Mouse (Mus musculus) forebrain, embryonic 13.5 days (tissue): ENCODE results near the gene Gm10447. TPM values are rescaled to one million over a fixed set of nuclear protein-coding genes. Genes with fewer than 3 reads are reported as not detected.

Experiments used
- ATAC-seq: fragments of 200-750 bp; cut with Nextera tagmentation; 2 replicates; pipeline ENCODE4 v1.8.0; 2017
- H3K27ac ChIP-seq: fragments of 300-500 bp; sonication (generic); 2 replicates; pipeline ENCODE4 v1.5.1; 2015; ENCODE audit warnings: inconsistent platforms, mild to moderate bottlenecking, moderate library complexity
- H3K27me3 ChIP-seq: fragments of 300-500 bp; sonication (generic); 2 replicates; pipeline ENCODE4 v1.6.1; 2015; ENCODE audit warnings: mild to moderate bottlenecking, inconsistent platforms
- H3K36me3 ChIP-seq: fragments of 300-500 bp; sonication (generic); 2 replicates; pipeline ENCODE4 v1.6.1; 2015; ENCODE audit warnings: mild to moderate bottlenecking, inconsistent platforms; ENCODE audit not compliant: poor library complexity, severe bottlenecking
- H3K4me1 ChIP-seq: fragments of 300-500 bp; sonication (generic); 2 replicates; pipeline ENCODE4 v1.6.1; 2015; ENCODE audit warnings: inconsistent platforms
- H3K4me2 ChIP-seq: fragments of 300-500 bp; sonication (generic); 2 replicates; pipeline ENCODE4 v1.6.1; 2015; ENCODE audit warnings: inconsistent platforms, mild to moderate bottlenecking, moderate library complexity
- H3K4me3 ChIP-seq: fragments of 300-500 bp; sonication (generic); 2 replicates; pipeline ENCODE4 v1.5.1; 2015; ENCODE audit warnings: mild to moderate bottlenecking, inconsistent platforms
- H3K9ac ChIP-seq: fragments of 300-500 bp; sonication (generic); 2 replicates; pipeline ENCODE4 v1.6.1; 2015; ENCODE audit warnings: mild to moderate bottlenecking, inconsistent platforms
- H3K9me3 ChIP-seq: fragments of 300-500 bp; sonication (generic); replicated peaks from 2 replicates; pipeline ENCODE4 v1.6.1; 2016; ENCODE audit warnings: inconsistent platforms
- WGBS: fragments of 180-500 bp; shearing (Covaris S2); methylation state at CpG from one replicate; pipeline ENCODE4 v1.1.7; 2015; 5-methylcytosine and 5-hydroxymethylcytosine counted together
- polyA plus RNA-seq: library from polyadenylated mRNA; unstranded; fragments of >200 nt; fragmentation: Nextera tagmentation; extraction: Ambion mirVana; gene quantifications from 2 replicates; pipeline ENCODE4 v1.2.1, GENCODE M21; 2015

The Gm10447 gene
- polyA plus RNA-seq, 1 experiment from 2014 or later: not detected

DNA sequence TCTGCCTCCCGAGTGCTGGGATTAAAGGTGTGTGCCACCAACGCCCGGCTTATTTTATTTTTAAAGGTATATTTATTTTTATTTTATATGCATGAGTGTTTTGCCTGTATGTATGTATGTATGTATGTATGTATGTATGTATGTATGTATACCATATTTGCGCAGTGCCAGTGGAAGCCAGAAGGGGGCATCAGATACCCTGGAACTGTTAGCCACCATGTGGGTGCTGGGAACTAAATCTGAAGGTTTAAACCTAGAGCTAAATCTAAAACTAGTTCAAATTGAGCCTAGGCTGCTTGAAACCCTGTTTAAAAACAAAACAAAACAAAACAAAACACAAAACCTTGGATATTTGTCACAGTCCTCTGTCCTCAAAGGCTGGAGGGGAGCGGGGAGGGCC lies 32.1 kb upstream of the Gm10447 start:
- peaks cover 24% of the 10 kb centered on the region for H3K27me3 ChIP-seq
- no peak overlapping the region for H3K4me3 ChIP-seq
- ATAC-seq: no peak
- no peaks in the 10 kb centered on the region for H3K36me3 ChIP-seq
- 90% methylated on average over 5 of the region's 5 CpGs for WGBS
- no peaks in the 10 kb centered on the region for H3K9me3 ChIP-seq
- H3K4me2 ChIP-seq: no peak overlapping the region
- H3K4me1 ChIP-seq: peaks cover 29% of the 10 kb centered on the region
- no peak overlapping the region for H3K9ac ChIP-seq
- H3K27ac ChIP-seq: no peak overlapping the region

DNA sequence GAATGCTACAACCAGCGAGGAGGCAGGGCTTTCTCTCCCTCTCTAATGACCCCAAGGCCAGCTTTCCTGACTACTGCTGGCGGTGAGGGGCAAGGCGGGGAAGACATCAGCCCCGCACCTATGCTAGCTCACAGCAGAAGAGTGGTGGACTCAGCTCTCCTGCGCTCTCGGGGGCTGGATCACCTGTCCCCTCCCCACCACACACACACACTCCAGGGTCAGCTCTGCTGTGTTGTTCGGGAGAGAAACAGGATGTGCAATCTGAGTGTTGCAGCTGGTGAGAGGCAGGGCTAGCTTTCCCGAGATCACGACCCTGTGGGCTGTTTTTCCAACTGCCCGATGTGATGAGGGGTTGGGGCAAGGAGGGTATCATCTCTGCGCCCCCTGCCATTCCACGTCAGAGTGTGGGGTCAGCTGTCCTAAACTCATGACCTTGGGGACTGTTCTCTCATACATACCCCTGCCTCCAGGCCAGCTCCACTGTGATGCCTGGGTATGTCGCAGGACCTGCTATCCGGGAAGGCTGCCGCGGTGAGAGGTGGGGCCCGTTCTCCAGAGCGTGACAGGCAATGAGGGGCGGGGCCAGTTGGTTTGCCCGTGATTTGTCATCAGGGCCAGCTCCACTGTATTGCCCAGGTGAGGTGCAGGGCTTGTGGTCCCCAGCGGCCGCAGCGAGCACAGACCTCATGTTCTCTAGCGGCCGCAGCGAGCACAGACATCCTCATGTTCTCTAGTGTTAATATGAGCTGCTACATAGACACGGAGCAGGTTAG lies 30.1 kb upstream of the Gm10447 start:
- Histone ChIP-seq H3K9me3 (no peaks in the 10 kb centered on the region), H3K4me1 (peaks cover 12% of the 10 kb centered on the region), H3K9ac (no peak overlapping the region), H3K4me3 (peak overlapping the region; percentile 7; the same call in 1 of the 2 replicates), H3K4me2 (peak overlapping the region; percentile 52), H3K27ac (no peak overlapping the region), H3K27me3 (peaks cover 28% of the 10 kb centered on the region), H3K36me3 (no peaks in the 10 kb centered on the region)
- WGBS: 18% methylated on average over 27 of the region's 27 CpGs
- no peak for ATAC-seq

DNA sequence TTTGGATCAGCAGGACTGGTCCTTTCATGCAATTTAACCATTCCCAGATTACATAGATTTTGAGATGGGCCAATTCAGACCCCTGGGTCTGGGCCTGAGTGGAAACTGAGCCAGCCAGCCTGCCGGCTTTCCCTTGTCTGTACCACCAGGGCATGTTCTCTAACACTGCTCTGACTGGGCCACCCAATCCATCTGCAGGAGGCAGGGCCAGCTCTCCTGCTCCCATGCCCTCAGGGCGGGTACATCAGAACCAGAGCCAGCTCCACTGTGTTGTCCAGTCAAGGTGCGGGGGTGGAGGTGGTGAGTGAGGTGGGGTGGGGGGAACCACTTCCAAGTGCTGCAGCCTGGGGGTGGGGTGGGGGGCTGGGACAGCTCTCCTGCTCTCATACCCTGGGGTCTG lies 29.4 kb upstream of the Gm10447 start:
- Histone ChIP-seq H3K27ac (no peak overlapping the region), H3K27me3 (peaks cover 34% of the 10 kb centered on the region), H3K4me2 (no peak overlapping the region), H3K9ac (no peak overlapping the region), H3K4me3 (no peak overlapping the region), H3K9me3 (no peaks in the 10 kb centered on the region), H3K4me1 (peaks cover 9% of the 10 kb centered on the region), H3K36me3 (no peaks in the 10 kb centered on the region)
- 83% methylated on average over 3 of the region's 3 CpGs for WGBS
- no peak for ATAC-seq

DNA sequence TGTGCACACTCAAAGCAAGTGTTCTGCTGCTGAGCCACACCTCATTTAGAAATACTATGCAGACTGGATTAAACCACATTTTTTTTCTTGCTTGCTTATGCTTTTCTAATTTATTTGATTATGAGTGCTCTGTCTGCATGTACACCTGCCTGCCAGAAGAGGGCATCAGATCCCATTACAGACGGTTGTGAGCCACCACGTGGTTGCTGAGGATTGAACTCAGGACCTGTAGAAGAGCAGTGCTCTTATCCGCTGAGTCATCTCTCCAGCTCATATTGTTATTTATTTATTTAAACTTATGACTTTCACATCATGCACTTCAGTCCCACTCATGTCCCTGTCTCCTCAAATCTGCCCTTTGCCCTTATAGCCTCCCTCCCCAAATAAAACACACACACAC lies 28.8 kb upstream of the Gm10447 start:
- Histone ChIP-seq H3K4me2 (no peak overlapping the region), H3K9ac (no peak overlapping the region), H3K9me3 (no peaks in the 10 kb centered on the region), H3K27ac (no peak overlapping the region), H3K27me3 (peaks cover 40% of the 10 kb centered on the region), H3K4me1 (peaks cover 9% of the 10 kb centered on the region), H3K4me3 (no peak overlapping the region), H3K36me3 (no peaks in the 10 kb centered on the region)
- no peak for ATAC-seq
- WGBS: 40% methylated on average over 3 of the region's 3 CpGs

GRCm38 (mm10) chr11:53483159-53483891 lies 26.4 kb upstream of the Gm10447 start:
- no peak for ATAC-seq
- Histone ChIP-seq H3K27ac (no peak overlapping the region), H3K9ac (no peak overlapping the region), H3K4me1 (peaks cover 26% of the 10 kb centered on the region), H3K36me3 (no peaks in the 10 kb centered on the region), H3K4me2 (no peak overlapping the region), H3K27me3 (peaks cover 64% of the 10 kb centered on the region), H3K4me3 (no peak overlapping the region), H3K9me3 (0 out of 2 replicates have a peak, but pooled peaks cover 4% of the 10 kb centered on the region)
- WGBS: 79% methylated on average over 9 of the region's 9 CpGs

- Histone ChIP-seq H3K9me3 (0 out of 2 replicates have a peak, but pooled peaks cover 4% of the 10 kb centered on the region), H3K4me2 (no peak overlapping the region), H3K27me3 (peaks cover 61% of the 10 kb centered on the region), H3K27ac (no peak overlapping the region), H3K9ac (no peak overlapping the region), H3K36me3 (no peaks in the 10 kb centered on the region), H3K4me3 (no peak overlapping the region), H3K4me1 (peaks cover 20% of the 10 kb centered on the region)
- no peak for ATAC-seq
- 74% methylated on average over 4 of the region's 4 CpGs for WGBS
Observed at GRCm38 (mm10) chr11:53481088-53481730, 24.3 kb upstream of the Gm10447 start.

GRCm38 (mm10) chr11:53479783-53480301 lies 22.9 kb upstream of the Gm10447 start, which contains the start of the genes Gm9945 and Sowaha:
Gm9945 (plus strand) TSS chr11:53480166.
Sowaha (minus strand) TSS chr11:53480274.
- peaks cover 58% of the 10 kb centered on the region for H3K27me3 ChIP-seq
- H3K27ac ChIP-seq: no peak within 1 kb of the TSS
- H3K36me3 ChIP-seq: no peaks in the 10 kb centered on the region
- WGBS: 4% methylated on average over 34 of the region's 40 CpGs
- ATAC-seq: no peak
- H3K4me3 ChIP-seq: peak within 1 kb of the TSS; percentile 49
- H3K4me2 ChIP-seq: peak within 1 kb of the TSS; percentile 73
- 0 out of 2 replicates have a peak, but pooled peaks cover 4% of the 10 kb centered on the region for H3K9me3 ChIP-seq
- H3K9ac ChIP-seq: peak within 1 kb of the TSS; percentile 59
- H3K4me1 ChIP-seq: peaks cover 30% of the 10 kb centered on the region

GRCm38 (mm10) chr11:53479171-53479782 lies 22.4 kb upstream of the Gm10447 start:
- peak; percentile 32; the same call in 1 of the 2 replicates for ATAC-seq
- H3K9me3 ChIP-seq: 0 out of 2 replicates have a peak, but pooled peaks cover 4% of the 10 kb centered on the region

GRCm38 (mm10) chr11:53478383-53479170 lies 21.7 kb upstream of the Gm10447 start:
- Histone ChIP-seq H3K4me1 (peaks cover 30% of the 10 kb centered on the region), H3K36me3 (no peaks in the 10 kb centered on the region), H3K9ac (peak overlapping the region; percentile 59), H3K4me3 (peak overlapping the region; percentile 49), H3K9me3 (0 out of 2 replicates have a peak, but pooled peaks cover 4% of the 10 kb centered on the region), H3K27me3 (peaks cover 62% of the 10 kb centered on the region), H3K4me2 (peak overlapping the region; percentile 73), H3K27ac (no peak overlapping the region)
- 5% methylated on average over 79 of the region's 79 CpGs for WGBS
- ATAC-seq: 0 out of 2 replicates have a peak, but pooled peaks have one; percentile 2

More at GRCm38 (mm10) chr11:53479171-53479782, 22.4 kb upstream of the Gm10447 start:
- Histone ChIP-seq H3K27ac (no peak overlapping the region), H3K4me1 (peaks cover 30% of the 10 kb centered on the region), H3K36me3 (no peaks in the 10 kb centered on the region), H3K9ac (peak overlapping the region; percentile 59), H3K27me3 (peaks cover 58% of the 10 kb centered on the region), H3K4me3 (peak overlapping the region; percentile 49), H3K4me2 (peak overlapping the region; percentile 73)
- under 1% methylated on average over 61 of the region's 62 CpGs for WGBS

GRCm38 (mm10) chr11:53477833-53478232 lies 20.9 kb upstream of the Gm10447 start:
- ATAC-seq: no peak
- Histone ChIP-seq H3K27ac (no peak overlapping the region), H3K9me3 (0 out of 2 replicates have a peak, but pooled peaks cover 4% of the 10 kb centered on the region), H3K36me3 (no peaks in the 10 kb centered on the region), H3K4me3 (peak overlapping the region; percentile 49; the same call in 1 of the 2 replicates), H3K9ac (no peak overlapping the region), H3K4me1 (peaks cover 30% of the 10 kb centered on the region), H3K27me3 (peaks cover 65% of the 10 kb centered on the region), H3K4me2 (peak overlapping the region; percentile 73; the same call in 1 of the 2 replicates)
- 45% methylated on average over 7 of the region's 7 CpGs for WGBS
